Mouse (Mus musculus) bone marrow macrophage, adult 2 months (primary cell): ENCODE data around the gene Rab11fip3. TPM values are rescaled to one million over a fixed set of nuclear protein-coding genes. Genes with fewer than 3 reads are reported as not detected.
A peak's percentile ranks its signal among the peaks of the same experiment; 100 is the strongest.

Source experiments
- H3K27ac ChIP-seq: 2 replicates; pipeline ENCODE4 v1.5.1; 2012; ENCODE audit warnings: low read depth, low read length; ENCODE audit not compliant: insufficient read depth
- H3K4me1 ChIP-seq: 2 replicates; pipeline ENCODE4 v1.6.1; 2012; ENCODE audit warnings: low read length; ENCODE audit not compliant: control insufficient read depth, insufficient read depth
- H3K4me3 ChIP-seq: 2 replicates; pipeline ENCODE4 v1.5.1; 2012; ENCODE audit warnings: mild to moderate bottlenecking, low read length, moderate library complexity; ENCODE audit not compliant: insufficient read depth
- CTCF ChIP-seq: IDR thresholded peaks from 2 replicates; pipeline ENCODE4 v1.5.1; 2012; ENCODE audit warnings: low read depth, mild to moderate bottlenecking, low read length, moderate library complexity
- POLR2A ChIP-seq: IDR thresholded peaks from 2 replicates; pipeline ENCODE4 v1.6.1; 2012; ENCODE audit warnings: mild to moderate bottlenecking, low read depth, low read length, borderline replicate concordance
- polyA plus RNA-seq: library from polyadenylated mRNA; stranded (reverse); fragments of >200 nt; gene quantifications from 2 replicates; pipeline ENCODE4 v1.2.4, GENCODE M21; 2012; ENCODE audit not compliant: missing spikeins, insufficient read depth, insufficient read length

The Rab11fip3 gene
- polyA plus RNA-seq, 1 experiment, result 8.3 TPM

DNA sequence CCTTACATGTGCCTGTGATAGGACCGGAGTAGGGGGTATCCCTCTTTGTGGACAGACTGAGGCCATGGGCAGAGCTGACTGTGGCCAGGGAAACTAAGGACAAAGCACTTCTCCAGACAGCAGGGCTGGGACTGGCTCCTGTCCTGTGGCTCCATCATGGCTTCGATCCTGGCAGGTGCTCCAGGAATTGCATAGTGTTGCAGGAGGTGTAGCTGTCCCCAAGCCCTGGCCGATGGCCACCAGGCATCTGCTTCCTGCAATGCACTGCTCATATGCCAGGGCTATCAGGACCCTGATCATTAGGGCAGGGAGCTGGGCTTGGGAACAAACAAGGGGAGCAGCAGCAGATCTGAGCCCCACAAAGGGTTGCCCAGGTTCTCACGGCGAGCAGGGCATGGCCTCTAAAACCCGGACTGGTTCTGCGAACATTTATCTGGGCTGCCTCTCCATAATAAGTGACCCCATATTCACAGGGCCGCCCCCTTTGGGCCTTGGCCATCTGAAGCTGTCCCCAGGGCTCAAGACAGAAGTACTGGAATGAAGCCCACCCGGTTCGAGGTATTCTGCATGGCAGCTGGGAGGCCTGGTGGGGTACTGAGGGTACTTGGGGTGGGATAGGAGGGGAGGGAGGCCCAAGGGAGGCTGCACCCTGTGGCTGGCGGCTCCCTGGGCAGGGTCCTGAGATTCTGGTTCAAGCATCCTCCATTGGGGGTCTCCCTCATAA, 110.4 kb downstream of the Rab11fip3 start:
- Histone ChIP-seq H3K4me1 (no peaks in the 10 kb centered on the region), H3K27ac (no peak overlapping the region), H3K4me3 (no peak overlapping the region)
- TF ChIP-seq POLR2A, result no peak
- TF ChIP-seq CTCF, result no peak

DNA sequence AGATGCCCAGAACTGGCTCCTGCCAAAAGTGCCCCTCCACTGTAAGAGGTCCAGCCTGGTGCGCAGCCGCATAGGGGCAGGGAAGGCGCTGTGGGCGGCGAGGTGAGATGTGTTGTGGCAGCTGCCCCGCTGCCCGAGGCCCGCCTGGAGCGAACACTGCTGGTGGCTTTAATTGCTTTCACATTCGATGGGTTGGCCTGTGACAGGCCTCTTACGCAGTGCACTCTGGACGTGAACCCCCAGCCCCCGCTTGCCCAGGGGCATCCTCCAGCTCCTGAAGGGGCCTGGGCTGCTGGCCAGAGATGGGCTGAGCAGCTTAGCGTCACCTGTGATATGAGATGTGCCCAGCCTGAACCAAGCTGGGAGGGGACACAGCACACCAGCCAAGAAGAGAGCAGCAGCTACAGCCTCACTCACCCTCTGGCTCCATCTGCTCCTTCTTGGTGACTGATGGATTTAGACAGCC, 111.7 kb downstream of the Rab11fip3 start:
- Histone ChIP-seq H3K4me3 (no peak overlapping the region), H3K27ac (no peak overlapping the region), H3K4me1 (no peaks in the 10 kb centered on the region)
- TF ChIP-seq POLR2A (no peak), CTCF (no peak)

- no peak overlapping the region for H3K4me3 ChIP-seq
- TF ChIP-seq CTCF (no peak), POLR2A (no peak)
- H3K27ac ChIP-seq, result no peak overlapping the region
- no peaks in the 10 kb centered on the region for H3K4me1 ChIP-seq
Observed at GRCm38 (mm10) chr17:25956631-25957030, 112.7 kb downstream of the Rab11fip3 start.

DNA sequence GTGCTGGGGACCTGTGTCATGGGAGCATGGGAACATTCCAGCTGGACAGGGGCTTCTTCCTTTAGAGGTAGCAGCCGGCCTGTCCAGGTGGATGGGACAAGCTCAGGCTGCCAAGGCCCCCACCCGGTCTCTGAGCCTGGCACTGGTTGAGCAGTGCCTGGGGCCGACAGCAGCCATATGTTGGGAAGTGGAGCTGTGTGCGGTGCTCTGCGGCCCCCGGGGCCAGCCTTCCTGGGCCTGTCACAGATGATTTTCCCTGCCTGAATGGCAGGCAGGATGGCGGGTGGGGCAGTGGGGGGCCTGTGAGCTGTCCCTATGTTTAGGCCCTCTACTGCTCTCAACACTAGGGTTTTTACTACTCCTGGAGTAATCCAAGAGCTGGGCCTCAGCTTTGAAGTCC, 113.2 kb downstream of the Rab11fip3 start:
- Histone ChIP-seq H3K27ac (no peak overlapping the region), H3K4me3 (no peak overlapping the region), H3K4me1 (no peaks in the 10 kb centered on the region)
- no peak for TF ChIP-seq POLR2A
- TF ChIP-seq CTCF, result no peak

GRCm38 (mm10) chr17:25955736-25956135, 113.6 kb downstream of the Rab11fip3 start:
- TF ChIP-seq POLR2A (no peak), CTCF (no peak)

GRCm38 (mm10) chr17:25954671-25955070, 114.7 kb downstream of the Rab11fip3 start:
- Histone ChIP-seq H3K4me3 (no peak overlapping the region), H3K27ac (no peak overlapping the region), H3K4me1 (no peaks in the 10 kb centered on the region)
- no peak for TF ChIP-seq CTCF
- no peak for TF ChIP-seq POLR2A

More at GRCm38 (mm10) chr17:25955736-25956135, 113.6 kb downstream of the Rab11fip3 start:
- Histone ChIP-seq H3K4me1 (no peaks in the 10 kb centered on the region), H3K27ac (no peak overlapping the region), H3K4me3 (no peak overlapping the region)

GRCm38 (mm10) chr17:25953161-25953560, 116.2 kb downstream of the Rab11fip3 start:
- Histone ChIP-seq H3K4me3 (no peak overlapping the region), H3K27ac (no peak overlapping the region)
- no peak for TF ChIP-seq POLR2A
- no peak for TF ChIP-seq CTCF

DNA sequence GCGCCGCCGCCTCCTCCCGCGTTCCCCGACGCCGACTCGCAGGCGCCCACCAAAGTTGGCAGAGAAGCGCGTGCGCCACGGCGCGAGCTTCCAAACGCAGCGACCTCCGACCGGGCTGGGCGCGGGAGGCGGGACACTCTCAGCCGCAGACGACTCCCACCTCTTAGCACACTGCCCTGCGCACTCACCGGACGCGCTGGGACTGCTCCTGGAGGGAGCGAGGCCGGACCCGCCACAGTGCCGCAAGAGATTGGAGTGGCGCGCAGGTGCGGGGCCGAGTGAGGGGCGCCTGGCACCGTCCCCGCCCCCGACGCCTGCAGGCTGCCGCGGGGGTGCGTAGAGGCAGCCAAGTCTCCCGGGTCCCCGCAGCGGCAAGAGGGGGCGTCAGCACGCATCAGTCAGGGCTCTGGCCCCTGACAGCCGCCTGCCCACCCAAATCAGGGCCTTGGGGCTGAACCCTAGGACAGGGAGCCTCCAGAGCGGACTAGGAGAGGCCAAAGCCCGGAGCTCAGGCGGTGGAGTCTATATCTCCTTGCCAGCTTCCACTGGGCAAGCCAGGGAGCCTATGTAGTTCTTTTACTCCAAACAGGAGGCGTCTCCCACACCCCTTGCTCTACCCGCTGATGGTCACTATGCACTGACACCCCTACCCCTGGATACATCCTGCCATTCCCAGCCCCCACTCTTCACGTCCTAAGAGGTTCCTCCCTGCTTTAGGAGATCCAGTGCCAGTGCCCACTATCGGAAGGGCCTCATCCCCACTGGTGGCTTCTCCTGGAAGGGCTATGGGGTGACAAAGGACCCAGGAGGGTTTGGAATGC, 117.3 kb downstream of the Rab11fip3 start, which contains the start of gene A930017K11Rik:
A930017K11Rik (minus strand) TSS at position 763 of the 821 bp plus-strand sequence.
- H3K27ac ChIP-seq, result no peak within 1 kb of the TSS
- no peaks in the 10 kb centered on the region for H3K4me1 ChIP-seq
- H3K4me3 ChIP-seq, result peak within 1 kb of the TSS; percentile 51
- TF ChIP-seq CTCF, result no peak
- no peak for TF ChIP-seq POLR2A

More at GRCm38 (mm10) chr17:25953161-25953560, 116.2 kb downstream of the Rab11fip3 start:
- no peaks in the 10 kb centered on the region for H3K4me1 ChIP-seq

GRCm38 (mm10) chr17:25951225-25951802, 118.0 kb downstream of the Rab11fip3 start:
- Histone ChIP-seq H3K4me3 (peak overlapping the region; percentile 51), H3K4me1 (no peaks in the 10 kb centered on the region), H3K27ac (no peak overlapping the region)
- TF ChIP-seq POLR2A, result no peak
- TF ChIP-seq CTCF, result no peak

GRCm38 (mm10) chr17:25950706-25951105, 118.6 kb downstream of the Rab11fip3 start:
- no peak overlapping the region for H3K4me3 ChIP-seq
- H3K27ac ChIP-seq, result no peak overlapping the region
- TF ChIP-seq POLR2A, result no peak
- no peak for TF ChIP-seq CTCF
- H3K4me1 ChIP-seq, result no peaks in the 10 kb centered on the region
